Mouse (Mus musculus): ENCODE results near the gene Pdia6.

Pdia6 gene

GRCm38 (mm10) chr12:17264826-17265225, 1.5 kb upstream of the Pdia6 start:
- no peak for DNase-seq (ENCODE audit: low spot score)

GRCm38 (mm10) chr12:17266673-17266990, 287 bp downstream of the Pdia6 start:
- DNase-seq (ENCODE audit: low spot score): no peak

GRCm38 (mm10) chr12:17267316-17267715, 971 bp downstream of the Pdia6 start:
- DNase-seq (ENCODE audit: low spot score): no peak

- DNase-seq (ENCODE audit: low spot score): no peak
These were observed 4.9 kb downstream of the Pdia6 start for GRCm38 (mm10) chr12:17271272-17271671.

GRCm38 (mm10) chr12:17273841-17274240, 7.5 kb downstream of the Pdia6 start:
- DNase-seq (ENCODE audit: low spot score): no peak

GRCm38 (mm10) chr12:17288496-17288895, 22.2 kb downstream of the Pdia6 start:
- no peak for DNase-seq (ENCODE audit: low spot score)

- no peak for DNase-seq (ENCODE audit: low spot score)
These were observed 22.7 kb downstream of the Pdia6 start for GRCm38 (mm10) chr12:17289060-17289459.

- no peak for DNase-seq (ENCODE audit: low spot score)
These were observed 23.6 kb downstream of the Pdia6 start for GRCm38 (mm10) chr12:17289913-17290312.

- no peak for DNase-seq (ENCODE audit: low spot score)
These were observed 24.2 kb downstream of the Pdia6 start for GRCm38 (mm10) chr12:17290569-17290968.

GRCm38 (mm10) chr12:17296899-17297298, 30.6 kb downstream of the Pdia6 start:
- no peak for DNase-seq (ENCODE audit: low spot score)

- DNase-seq (ENCODE audit: low spot score): no peak
These were observed 33.6 kb downstream of the Pdia6 start for GRCm38 (mm10) chr12:17299902-17300301.

GRCm38 (mm10) chr12:17305445-17305844, 39.1 kb downstream of the Pdia6 start:
- DNase-seq (ENCODE audit: low spot score): no peak

GRCm38 (mm10) chr12:17308246-17308645, 41.9 kb downstream of the Pdia6 start:
- DNase-seq (ENCODE audit: low spot score): no peak

- no peak for DNase-seq (ENCODE audit: low spot score)
These were observed 44.8 kb downstream of the Pdia6 start for GRCm38 (mm10) chr12:17310852-17311839.

GRCm38 (mm10) chr12:17316096-17316495, 49.8 kb downstream of the Pdia6 start:
- DNase-seq (ENCODE audit: low spot score): no peak

- no peak for DNase-seq (ENCODE audit: low spot score)
These were observed 51.6 kb downstream of the Pdia6 start for GRCm38 (mm10) chr12:17317970-17318369.

GRCm38 (mm10) chr12:17318453-17318852, 52.1 kb downstream of the Pdia6 start:
- no peak for DNase-seq (ENCODE audit: low spot score)

GRCm38 (mm10) chr12:17324549-17325470, 58.5 kb downstream of the Pdia6 start:
- DNase-seq (ENCODE audit: low spot score): no peak

GRCm38 (mm10) chr12:17329259-17329658, 62.9 kb downstream of the Pdia6 start, which contains the start of gene Atp6v1c2:
Gene Atp6v1c2, minus strand, starts transcription at chr12:17329359.
- no peak for DNase-seq (ENCODE audit: low spot score)

- no peak for DNase-seq (ENCODE audit: low spot score)
These were observed 67.1 kb downstream of the Pdia6 start for GRCm38 (mm10) chr12:17333459-17333858.
